Comparison of ENCODE assay signal across 8 mouse cellular contexts in the genomic region with DNA sequence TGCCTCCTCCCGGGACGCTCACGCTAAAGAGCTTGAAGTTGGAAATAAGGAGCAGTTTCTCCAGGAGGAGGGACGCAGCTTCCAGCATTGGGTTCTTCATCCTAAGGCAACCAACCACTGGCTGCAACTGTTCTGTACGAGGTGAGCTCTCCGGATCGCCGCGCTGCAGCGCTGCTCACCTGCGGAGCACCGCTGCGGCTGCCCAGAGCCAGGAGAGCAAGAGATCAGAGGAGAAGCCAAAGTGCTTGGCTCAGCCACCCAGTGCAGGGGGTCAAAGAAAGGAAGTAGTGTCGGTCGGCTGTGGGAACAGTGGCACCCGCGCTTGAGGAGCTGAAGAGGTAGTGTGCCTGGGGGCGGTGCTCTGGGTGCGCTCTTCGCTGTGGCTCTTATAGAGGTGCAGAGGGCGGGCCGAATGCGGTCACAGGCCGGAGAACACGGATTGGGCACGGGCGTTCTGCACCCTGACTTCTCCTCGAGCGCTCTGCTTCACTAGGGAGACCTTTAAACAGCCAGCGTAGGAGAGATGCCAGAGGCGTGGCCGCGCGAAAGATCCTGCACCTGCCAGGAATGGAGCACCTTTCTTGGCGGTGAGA. TPM values are rescaled to one million over a fixed set of nuclear protein-coding genes. Genes with fewer than 3 reads are reported as not detected.
DNase-seq lines count a peak whose midpoint lies in the region; ATAC-seq and TF ChIP-seq lines count a peak whose summit lies in the region.

Gene Lrat (minus strand): TSS at position 361 of the 593 bp plus-strand sequence.

- H3K79me2 ChIP-seq in liver, adult 2 months (ENCODE audit: control insufficient read depth, insufficient read depth, low read length): no peaks in the 10 kb centered on the region

- peak; percentile 8 to 10 for DNase-seq in left cerebral cortex, adult 2 months (ENCODE audit: extremely low spot score in 1 of 2, low spot score in 2 of 2)
- DNase-seq in left cerebral cortex, adult 9 months (ENCODE audit: low spot score in 2 of 2): no peak
- DNase-seq in embryonic facial prominence, embryonic 14.5 days (ENCODE audit: low spot score): peak; percentile 19
- peak; percentile 39 for DNase-seq in liver, adult 2 months (ENCODE audit: extremely low read depth, low read depth, low spot score)
- DNase-seq in neural tube, embryonic 10.5 days (ENCODE audit: extremely low spot score, low spot score): peak; percentile 37
- no peak for DNase-seq in spleen, postnatal 36 days (ENCODE audit: low spot score in 2 of 2)

- H3K27ac ChIP-seq in left cerebral cortex, adult 2 months: no peak within 1 kb of the TSS
- no peak within 1 kb of the TSS for H3K27ac ChIP-seq in embryonic facial prominence, embryonic 14.5 days (replicated peaks; ENCODE audit: low read depth, low read length)
- H3K27ac ChIP-seq in hindbrain, embryonic 16.5 days (ENCODE audit: low read depth, low read length): no peak within 1 kb of the TSS
- peak within 1 kb of the TSS; percentile 31; the same call in 1 of the 2 replicates for H3K27ac ChIP-seq in liver, adult 2 months (replicated peaks; ENCODE audit: insufficient read depth, low read depth, low read length)

- H3K4me3 ChIP-seq in left cerebral cortex, adult 2 months: peak within 1 kb of the TSS; percentile 33
- peak within 1 kb of the TSS; percentile 44 for H3K4me3 ChIP-seq in embryonic facial prominence, embryonic 14.5 days (ENCODE audit: low read depth, low read length)
- H3K4me3 ChIP-seq in hindbrain, embryonic 16.5 days (ENCODE audit: low read length): peak within 1 kb of the TSS; percentile 49
- peak within 1 kb of the TSS; percentile 57 for H3K4me3 ChIP-seq in liver, adult 2 months (ENCODE audit: insufficient read depth, low read depth, low read length)

- H3K4me2 ChIP-seq in embryonic facial prominence, embryonic 14.5 days (ENCODE audit: low read depth, low read length): peak within 1 kb of the TSS; percentile 77
- H3K4me2 ChIP-seq in hindbrain, embryonic 16.5 days (ENCODE audit: low read length): peak within 1 kb of the TSS; percentile 88

- WGBS in embryonic facial prominence, embryonic 14.5 days: 1% methylated on average over 34 of the region's 35 CpGs
- WGBS in hindbrain, embryonic 16.5 days: under 1% methylated on average over 35 of the region's 35 CpGs
- WGBS in liver, adult 2 months: 2% methylated on average over 35 of the region's 35 CpGs

- TF ChIP-seq CTCF in left cerebral cortex, adult 2 months (IDR thresholded peaks at IDR 0.05): no peak
- no peak for TF ChIP-seq CTCF in liver, adult 2 months (IDR thresholded peaks at IDR 0.05; ENCODE audit: low read depth, low read length)

- H3K9ac ChIP-seq in embryonic facial prominence, embryonic 14.5 days (ENCODE audit: low read depth, low read length): peak within 1 kb of the TSS; percentile 37
- H3K9ac ChIP-seq in hindbrain, embryonic 16.5 days (ENCODE audit: low read depth, low read length): peak within 1 kb of the TSS; percentile 53
- peak within 1 kb of the TSS; percentile 32 for H3K9ac ChIP-seq in liver, adult 2 months (ENCODE audit: low read depth, low read length)

- H3K4me1 ChIP-seq in embryonic facial prominence, embryonic 14.5 days (ENCODE audit: control insufficient read depth, insufficient read depth, low read length): peaks cover 4% of the 10 kb centered on the region
- peaks cover 10% of the 10 kb centered on the region for H3K4me1 ChIP-seq in hindbrain, embryonic 16.5 days (ENCODE audit: control insufficient read depth, insufficient read depth, low read depth, low read length)
- no peaks in the 10 kb centered on the region for H3K4me1 ChIP-seq in liver, adult 2 months (ENCODE audit: control insufficient read depth, insufficient read depth, low read length)

- TF ChIP-seq POLR2A in liver, adult 2 months (IDR thresholded peaks at IDR 0.05; ENCODE audit: extremely low read depth, insufficient read depth, low read length): peak; percentile 57; the same call in 1 of the 2 replicates

- H3K27me3 ChIP-seq in embryonic facial prominence, embryonic 14.5 days (replicated peaks; ENCODE audit: control insufficient read depth, insufficient read depth, low read length): peaks cover 38% of the 10 kb centered on the region
- peaks cover 10% of the 10 kb centered on the region for H3K27me3 ChIP-seq in hindbrain, embryonic 16.5 days (replicated peaks; ENCODE audit: control insufficient read depth, insufficient read depth, low read length)
- H3K27me3 ChIP-seq in liver, adult 2 months (ENCODE audit: control insufficient read depth, insufficient read depth, low read length): peaks cover 10% of the 10 kb centered on the region

- intact Hi-C loops in left cerebral cortex, adult 2 months (cut with DNase I): no loop called here

- H3K9me3 ChIP-seq in embryonic facial prominence, embryonic 14.5 days (ENCODE audit: control insufficient read depth, low read length): no peaks in the 10 kb centered on the region
- no peaks in the 10 kb centered on the region for H3K9me3 ChIP-seq in hindbrain, embryonic 16.5 days (ENCODE audit: control insufficient read depth, low read length)

- ATAC-seq in embryonic facial prominence, embryonic 14.5 days (ENCODE audit: low read depth): no peak
- peak; percentile 76 for ATAC-seq in hindbrain, embryonic 16.5 days
- ATAC-seq in monocyte, adult 5-6 weeks (replicated peaks; ENCODE audit: insufficient number of reproducible peaks, low FRiP score, low TSS enrichment, poor library complexity, severe bottlenecking): no peak

- H3K36me3 ChIP-seq in embryonic facial prominence, embryonic 14.5 days (ENCODE audit: control insufficient read depth, insufficient read depth, low read length): no peaks in the 10 kb centered on the region
- H3K36me3 ChIP-seq in hindbrain, embryonic 16.5 days (ENCODE audit: control insufficient read depth, insufficient read depth, low read length): no peaks in the 10 kb centered on the region
- no peaks in the 10 kb centered on the region for H3K36me3 ChIP-seq in liver, adult 2 months (ENCODE audit: control insufficient read depth, insufficient read depth, low read length)

RNA-seq across cellular contexts. Expression of gene Lrat, which starts in this region (rescaled TPM):
- under 1 TPM in 1 of 2 experiments, not detected in 1; 0.11 TPM for total RNA-seq in left cerebral cortex, adult 2 months (2021)
- polyA plus RNA-seq in embryonic facial prominence, embryonic 14.5 days (2014; fragmentation: Nextera tagmentation; extraction: Ambion mirVana): 0.17 and 0.36 TPM in 2 replicates
- 0.46 and 2.3 TPM in 2 replicates for polyA plus RNA-seq in hindbrain, embryonic 16.5 days (2015; fragmentation: Nextera tagmentation; extraction: Ambion mirVana)
- total RNA-seq in liver, adult 2 months (2014; rRNA removed): 12.4 and 17.9 TPM in 2 replicates
- polyA plus RNA-seq in liver, adult 2 months (2012; rRNA removed): 3.4 and 8.0 TPM in 2 replicates
- not detected in 3 replicates for total RNA-seq in monocyte, adult 5-6 weeks (2017)

Comparison
In these comparisons a context has a peak if more than half of its experiments do, and no peak if none do; other contexts are left out.
1. RNA of gene Lrat (total RNA-seq): 12.4 to 17.9 TPM in liver, adult 2 months; 0.11 TPM in left cerebral cortex, adult 2 months and not detected in monocyte, adult 5-6 weeks; every median in the first group is over 10 times any median in the second.
2. Peak in DNase-seq and H3K4me3 ChIP-seq in left cerebral cortex, adult 2 months; RNA of the gene not detected or under 1 TPM.
3. Peak in DNase-seq, H3K4me3 ChIP-seq, H3K9ac ChIP-seq and H3K4me2 ChIP-seq in embryonic facial prominence, embryonic 14.5 days; RNA of the gene not detected or under 1 TPM.
4. DNase-seq: peak in liver, adult 2 months (single experiment) and neural tube, embryonic 10.5 days (single experiment); none in left cerebral cortex, adult 9 months (0 of 2) and spleen, postnatal 36 days (0 of 2).
5. Peak in every context shown above with its lines, with median percentiles within 50 percentile points of each other: H3K4me3 ChIP-seq and H3K9ac ChIP-seq.